Mouse (Mus musculus): ENCODE data around the gene Syvn1.

GRCm38 (mm10) chr19:6070571-6071250 is 24.3 kb downstream of the Syvn1 start:
- TF ChIP-seq CTCF (IDR thresholded peaks at IDR 0.05 in 2 of 3, conservative IDR thresholded peaks at IDR 0.05 in 1 of 3; ENCODE audit: control insufficient read depth in 1 of 3, insufficient read depth in 1 of 3, low read depth in 2 of 3, low read length in 3 of 3, poor library complexity in 1 of 3, severe bottlenecking in 1 of 3) (no peak), CHD1 (IDR thresholded peaks at IDR 0.05; ENCODE audit: low read depth, low read length) (no peak), POLR2A (IDR thresholded peaks at IDR 0.05; ENCODE audit: control insufficient read depth in 1 of 2, insufficient read depth in 1 of 2, low read depth in 1 of 2, low read length in 2 of 2, poor library complexity in 1 of 2) (no peak), HCFC1 (IDR thresholded peaks at IDR 0.05; ENCODE audit: low read depth, low read length) (no peak), EP300 (IDR thresholded peaks at IDR 0.05; ENCODE audit: low read depth in 1 of 2, low read length in 2 of 2) (no peak), MEF2A (IDR thresholded peaks at IDR 0.05; ENCODE audit: extremely low read depth, insufficient replicate concordance, low read depth, low read length, poor library complexity, severe bottlenecking) (no peak), ZC3H11A (IDR thresholded peaks at IDR 0.05; ENCODE audit: low read depth, low read length) (no peak), POLR2AphosphoS2 (IDR thresholded peaks at IDR 0.05; ENCODE audit: low read length) (no peak), MXI1 (IDR thresholded peaks at IDR 0.05; ENCODE audit: low read depth, low read length) (no peak), RCOR1 (IDR thresholded peaks at IDR 0.05; ENCODE audit: low read depth, low read length) (no peak), JUND (IDR thresholded peaks at IDR 0.05; ENCODE audit: low read depth, low read length) (no peak), E2F4 (IDR thresholded peaks at IDR 0.05; ENCODE audit: borderline replicate concordance, low read depth, low read length) (no peak)
